Mouse (Mus musculus) lung, embryonic 16.5 days (tissue): ENCODE results near the gene Hcfc1r1. TPM values are rescaled to one million over a fixed set of nuclear protein-coding genes. Genes with fewer than 3 reads are reported as not detected.

Experiments used
- ATAC-seq: fragments of 200-750 bp; cut with Nextera tagmentation; 2 replicates; pipeline ENCODE4 v1.8.0; 2017; ENCODE audit warnings: low read depth, mild to moderate bottlenecking, moderate library complexity
- H3K27ac ChIP-seq: fragments of 300-500 bp; sonication (generic); 2 replicates; pipeline ENCODE4 v1.5.1; 2014; ENCODE audit warnings: mild to moderate bottlenecking, control low read depth, low read length
- H3K27me3 ChIP-seq: fragments of 300-500 bp; sonication (generic); 2 replicates; pipeline ENCODE4 v1.6.1; 2014; ENCODE audit warnings: low read depth, low read length, mixed read lengths; ENCODE audit not compliant: control insufficient read depth, insufficient read depth
- H3K36me3 ChIP-seq: fragments of 300-500 bp; sonication (generic); 2 replicates; pipeline ENCODE4 v1.6.1; 2014; ENCODE audit warnings: low read length; ENCODE audit not compliant: control insufficient read depth, insufficient read depth
- H3K4me1 ChIP-seq: fragments of 300-500 bp; sonication (generic); replicated peaks from 2 replicates; pipeline ENCODE4 v1.6.1; 2014; ENCODE audit warnings: low read length, mixed read lengths; ENCODE audit not compliant: control insufficient read depth, insufficient read depth
- H3K4me2 ChIP-seq: fragments of 300-500 bp; sonication (generic); 2 replicates; pipeline ENCODE4 v1.6.1; 2014; ENCODE audit warnings: low read depth, low read length, control low read depth
- H3K4me3 ChIP-seq: fragments of 300-500 bp; sonication (generic); 2 replicates; pipeline ENCODE4 v1.5.1; 2014; ENCODE audit warnings: mild to moderate bottlenecking, low read length, control low read depth
- H3K9ac ChIP-seq: fragments of 300-500 bp; sonication (generic); 2 replicates; pipeline ENCODE4 v1.6.1; 2014; ENCODE audit warnings: low read length, control low read depth
- H3K9me3 ChIP-seq: fragments of 300-500 bp; sonication (generic); 2 replicates; pipeline ENCODE4 v1.6.1; 2016; ENCODE audit warnings: low read length; ENCODE audit not compliant: control insufficient read depth
- WGBS: fragments of 180-500 bp; shearing (Covaris S2); extraction: QIAGEN DNeasy Blood & Tissue Kit; methylation state at CpG from one replicate; pipeline ENCODE4 v1.1.7; 2014; 5-methylcytosine and 5-hydroxymethylcytosine counted together
- polyA plus RNA-seq: library from polyadenylated mRNA; unstranded; fragments of >200 nt; fragmentation: Nextera tagmentation; extraction: Ambion mirVana; gene quantifications from 2 replicates; pipeline ENCODE4 v1.2.1, GENCODE M21; 2015

The Hcfc1r1 gene
- polyA plus RNA-seq, 1 experiment from 2014 or later = 90.6 TPM

GRCm38 (mm10) chr17:23699131-23700077 lies 26.0 kb downstream of the Hcfc1r1 start:
- WGBS = 2% methylated on average over 51 of the region's 101 CpGs
- H3K36me3 ChIP-seq = no peaks in the 10 kb centered on the region
- peak overlapping the region; percentile 99 for H3K4me2 ChIP-seq
- peak; percentile 40 for ATAC-seq
- H3K27ac ChIP-seq = no peak overlapping the region
- peak overlapping the region; percentile 71 for H3K4me3 ChIP-seq
- H3K9ac ChIP-seq = peak overlapping the region; percentile 61
- H3K4me1 ChIP-seq = peaks cover 14% of the 10 kb centered on the region
- H3K9me3 ChIP-seq = no peaks in the 10 kb centered on the region
- peaks cover 16% of the 10 kb centered on the region for H3K27me3 ChIP-seq

- under 1% methylated on average over 17 of the region's 28 CpGs for WGBS
- H3K9ac ChIP-seq = peak overlapping the region; percentile 61
- peaks cover 16% of the 10 kb centered on the region for H3K27me3 ChIP-seq
- peak overlapping the region; percentile 71 for H3K4me3 ChIP-seq
- peak; percentile 94 for ATAC-seq
- no peaks in the 10 kb centered on the region for H3K9me3 ChIP-seq
- no peaks in the 10 kb centered on the region for H3K36me3 ChIP-seq
- no peak overlapping the region for H3K27ac ChIP-seq
- H3K4me1 ChIP-seq = peaks cover 8% of the 10 kb centered on the region
- peak overlapping the region; percentile 99 for H3K4me2 ChIP-seq
Observed at GRCm38 (mm10) chr17:23700079-23700478, 26.7 kb downstream of the Hcfc1r1 start.

- Histone ChIP-seq H3K4me1 (peaks cover 6% of the 10 kb centered on the region), H3K9me3 (no peaks in the 10 kb centered on the region), H3K27me3 (peaks cover 16% of the 10 kb centered on the region), H3K9ac (no peak overlapping the region), H3K36me3 (no peaks in the 10 kb centered on the region), H3K4me2 (no peak overlapping the region), H3K27ac (no peak overlapping the region), H3K4me3 (no peak overlapping the region)
- ATAC-seq = no peak
- WGBS = 78% methylated on average over 9 of the region's 9 CpGs
Observed at GRCm38 (mm10) chr17:23703301-23703700, 29.9 kb downstream of the Hcfc1r1 start.

- no peaks in the 10 kb centered on the region for H3K36me3 ChIP-seq
- no peak overlapping the region for H3K4me2 ChIP-seq
- H3K9ac ChIP-seq = no peak overlapping the region
- no peak for ATAC-seq
- no peak overlapping the region for H3K27ac ChIP-seq
- no peak overlapping the region for H3K4me3 ChIP-seq
- H3K27me3 ChIP-seq = peaks cover 5% of the 10 kb centered on the region
- H3K9me3 ChIP-seq = no peaks in the 10 kb centered on the region
- WGBS = 44% methylated on average over 7 of the region's 7 CpGs
- 0 out of 2 replicates have a peak, but pooled peaks cover 2% of the 10 kb centered on the region for H3K4me1 ChIP-seq
Observed at GRCm38 (mm10) chr17:23704741-23705140, 31.3 kb downstream of the Hcfc1r1 start.

- H3K4me3 ChIP-seq = no peak overlapping the region
- peak; percentile 52; the same call in 1 of the 2 replicates for ATAC-seq
- no peak overlapping the region for H3K4me2 ChIP-seq
- H3K27ac ChIP-seq = no peak overlapping the region
- peaks cover 4% of the 10 kb centered on the region for H3K27me3 ChIP-seq
- H3K9me3 ChIP-seq = no peaks in the 10 kb centered on the region
- H3K9ac ChIP-seq = no peak overlapping the region
- H3K36me3 ChIP-seq = no peaks in the 10 kb centered on the region
- no peaks in the 10 kb centered on the region for H3K4me1 ChIP-seq
- WGBS = 73% methylated on average over 7 of the region's 7 CpGs
Observed at GRCm38 (mm10) chr17:23705525-23706104, 32.2 kb downstream of the Hcfc1r1 start.

GRCm38 (mm10) chr17:23706212-23706611 lies 32.8 kb downstream of the Hcfc1r1 start:
- ATAC-seq = peak; percentile 64; the same call in 1 of the 2 replicates
- Histone ChIP-seq H3K4me3 (no peak overlapping the region), H3K4me2 (no peak overlapping the region), H3K9ac (no peak overlapping the region), H3K4me1 (no peaks in the 10 kb centered on the region), H3K27me3 (no peaks in the 10 kb centered on the region; the same call in 1 of the 2 replicates), H3K36me3 (no peaks in the 10 kb centered on the region), H3K27ac (no peak overlapping the region), H3K9me3 (no peaks in the 10 kb centered on the region)
- 1% methylated on average over 3 of the region's 3 CpGs for WGBS

GRCm38 (mm10) chr17:23717003-23717402 lies 43.6 kb downstream of the Hcfc1r1 start:
- WGBS = 45% methylated on average over 2 of the region's 2 CpGs
- ATAC-seq = 0 out of 2 replicates have a peak, but pooled peaks have one; percentile 21
- H3K36me3 ChIP-seq = no peaks in the 10 kb centered on the region
- no peaks in the 10 kb centered on the region for H3K4me1 ChIP-seq
- H3K4me3 ChIP-seq = no peak overlapping the region
- H3K9me3 ChIP-seq = no peaks in the 10 kb centered on the region
- H3K27ac ChIP-seq = no peak overlapping the region
- H3K9ac ChIP-seq = no peak overlapping the region
- no peak overlapping the region for H3K4me2 ChIP-seq
- H3K27me3 ChIP-seq = no peaks in the 10 kb centered on the region

GRCm38 (mm10) chr17:23719455-23719854 lies 46.1 kb downstream of the Hcfc1r1 start:
- Histone ChIP-seq H3K27ac (no peak overlapping the region), H3K9me3 (no peaks in the 10 kb centered on the region), H3K4me1 (no peaks in the 10 kb centered on the region), H3K36me3 (no peaks in the 10 kb centered on the region), H3K4me2 (no peak overlapping the region), H3K27me3 (no peaks in the 10 kb centered on the region), H3K4me3 (no peak overlapping the region), H3K9ac (no peak overlapping the region)
- ATAC-seq = no peak
- WGBS = 21% methylated on average over 1 of the region's 1 CpGs

GRCm38 (mm10) chr17:23721886-23722285 lies 48.5 kb downstream of the Hcfc1r1 start:
- no peak for ATAC-seq
- H3K4me2 ChIP-seq = no peak overlapping the region
- H3K9ac ChIP-seq = no peak overlapping the region
- WGBS = 86% methylated on average over 2 of the region's 2 CpGs
- H3K4me1 ChIP-seq = peaks cover 5% of the 10 kb centered on the region; the same call in 1 of the 2 replicates
- no peak overlapping the region for H3K27ac ChIP-seq
- no peaks in the 10 kb centered on the region for H3K36me3 ChIP-seq
- H3K9me3 ChIP-seq = no peaks in the 10 kb centered on the region
- H3K27me3 ChIP-seq = no peaks in the 10 kb centered on the region
- no peak overlapping the region for H3K4me3 ChIP-seq
